Mouse (Mus musculus): ENCODE data around the gene Sdk2.

The Sdk2 gene

GRCm38 (mm10) chr11:113787009-113787408 is 279.8 kb downstream of the Sdk2 start:
- DNase-seq = no peak

- no peak for DNase-seq
These were observed 280.5 kb downstream of the Sdk2 start for GRCm38 (mm10) chr11:113786395-113786794.

- peak; percentile 76 for DNase-seq
These were observed 281.3 kb downstream of the Sdk2 start for GRCm38 (mm10) chr11:113785406-113786171.

- DNase-seq = no peak
These were observed 282.0 kb downstream of the Sdk2 start for GRCm38 (mm10) chr11:113784656-113785396.

- DNase-seq = no peak
These were observed 284.4 kb downstream of the Sdk2 start for GRCm38 (mm10) chr11:113782496-113782895.

GRCm38 (mm10) chr11:113782006-113782405 is 284.8 kb downstream of the Sdk2 start:
- no peak for DNase-seq

GRCm38 (mm10) chr11:113779680-113780041 is 287.2 kb downstream of the Sdk2 start:
- DNase-seq = no peak

GRCm38 (mm10) chr11:113778733-113779679 is 287.8 kb downstream of the Sdk2 start:
- DNase-seq = no peak

- DNase-seq = peak; percentile 63
These were observed 288.9 kb downstream of the Sdk2 start for GRCm38 (mm10) chr11:113777878-113778464.

GRCm38 (mm10) chr11:113776851-113777511 is 289.9 kb downstream of the Sdk2 start:
- no peak for DNase-seq

- DNase-seq = no peak
These were observed 292.1 kb downstream of the Sdk2 start for GRCm38 (mm10) chr11:113774773-113775172.

- DNase-seq = no peak
These were observed 293.7 kb downstream of the Sdk2 start for GRCm38 (mm10) chr11:113773191-113773590.

GRCm38 (mm10) chr11:113771187-113771586 is 295.7 kb downstream of the Sdk2 start:
- DNase-seq = no peak

- no peak for DNase-seq
These were observed 298.5 kb downstream of the Sdk2 start for GRCm38 (mm10) chr11:113768356-113768755.

- no peak for DNase-seq
These were observed 299.6 kb downstream of the Sdk2 start for GRCm38 (mm10) chr11:113767285-113767684.

GRCm38 (mm10) chr11:113766284-113766985 is 300.4 kb downstream of the Sdk2 start:
- DNase-seq = no peak

- DNase-seq = peak; percentile 71
These were observed 302.6 kb downstream of the Sdk2 start for GRCm38 (mm10) chr11:113764132-113764849.

GRCm38 (mm10) chr11:113763449-113763848 is 303.4 kb downstream of the Sdk2 start:
- no peak for DNase-seq

- no peak for DNase-seq
These were observed 304.6 kb downstream of the Sdk2 start for GRCm38 (mm10) chr11:113762136-113762797.

- no peak for DNase-seq
These were observed 305.2 kb downstream of the Sdk2 start for GRCm38 (mm10) chr11:113761646-113762045.
